Mouse (Mus musculus) ovary, postnatal 14 days (tissue): ENCODE results near the gene Olfr869.

Experiments used
- DNase-seq: peaks from one replicate; pipeline ENCODE4 v3.0.0; 2022; ENCODE audit warnings: low spot score

Olfr869 gene

GRCm38 (mm10) chr9:20128709-20129108 lies at the start of gene Olfr869:
Gene Olfr869, plus strand, starts transcription at chr9:20129009.
- no peak for DNase-seq

- DNase-seq: no peak
Measured at GRCm38 (mm10) chr9:20098326-20098725, 30.5 kb upstream of the Olfr869 start, which contains the start of gene Olfr868. Gene Olfr868, plus strand, starts transcription at chr9:20098626.

DNA sequence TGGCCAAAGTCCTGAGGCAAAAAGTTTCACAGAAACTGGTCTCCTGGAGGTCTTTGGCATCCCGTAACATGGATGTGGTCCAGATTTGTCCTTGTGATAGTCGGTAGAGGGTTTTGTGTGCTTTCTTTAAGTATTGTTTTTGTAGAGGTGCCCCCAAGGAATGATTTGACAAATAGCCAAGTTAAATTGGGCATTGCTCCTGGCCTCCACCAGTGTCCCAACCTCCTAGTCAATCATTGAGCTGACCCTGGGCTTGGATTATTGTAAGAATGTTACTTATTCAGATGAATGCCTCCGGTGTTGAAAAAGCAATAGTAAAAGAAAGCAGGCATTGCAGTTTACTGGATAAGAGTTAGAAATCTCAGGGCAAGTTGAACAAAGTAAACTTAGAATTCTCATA lies 20.9 kb downstream of the Olfr869 start:
- no peak for DNase-seq

DNA sequence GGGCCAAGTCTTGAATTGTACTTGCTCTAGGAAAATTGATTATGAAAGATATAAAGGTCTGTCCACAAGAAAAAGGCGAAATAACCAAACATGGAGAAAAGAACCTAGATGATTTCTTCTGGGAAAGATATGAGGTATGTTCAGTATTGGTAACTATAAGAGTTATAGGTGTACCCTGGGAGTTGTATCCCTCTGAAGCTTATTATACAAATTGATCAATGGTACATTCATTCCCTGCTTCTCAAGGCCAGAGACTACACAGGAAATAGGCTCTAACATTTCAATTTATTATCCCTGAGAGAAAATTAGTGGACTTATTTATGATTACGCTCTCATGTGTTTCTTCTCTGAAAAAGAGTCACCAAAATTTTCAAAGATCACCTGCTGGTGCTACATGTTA lies 45.1 kb downstream of the Olfr869 start, which contains the start of gene Olfr870:
TSS of gene Olfr870 (minus strand) at position 101 of the 400 bp plus-strand sequence.
- no peak for DNase-seq

GRCm38 (mm10) chr9:20179463-20179862 lies 50.7 kb downstream of the Olfr869 start:
- no peak for DNase-seq
